Mouse (Mus musculus) stomach, embryonic 14.5 days (tissue): ENCODE measurements around the gene Zfp825. TPM values are rescaled to one million over a fixed set of nuclear protein-coding genes. Genes with fewer than 3 reads are reported as not detected.
"Not testable (repeated sequence)": the region's sequence is repeated elsewhere in the genome, so short reads cannot be mapped to it uniquely, and the experiment has no call there.

Experiments used
- ATAC-seq: fragments of 200-750 bp; cut with Nextera tagmentation; 2 replicates; pipeline ENCODE4 v1.8.0; 2017; ENCODE audit warnings: low read depth, moderate TSS enrichment; ENCODE audit not compliant: insufficient number of reproducible peaks, insufficient read depth, low FRiP score
- H3K27ac ChIP-seq: fragments of 300-500 bp; sonication (generic); 2 replicates; pipeline ENCODE4 v1.5.1; 2014; ENCODE audit warnings: mild to moderate bottlenecking, low read length, moderate library complexity, mixed read lengths
- H3K27me3 ChIP-seq: fragments of 300-500 bp; sonication (generic); 2 replicates; pipeline ENCODE4 v1.6.1; 2014; ENCODE audit warnings: low read length, control low read depth, mixed read lengths; ENCODE audit not compliant: control insufficient read depth, insufficient read depth
- H3K36me3 ChIP-seq: fragments of 300-500 bp; sonication (generic); 2 replicates; pipeline ENCODE4 v1.6.1; 2014; ENCODE audit warnings: mild to moderate bottlenecking, control low read depth, low read length, moderate library complexity, mixed read lengths; ENCODE audit not compliant: control insufficient read depth, insufficient read depth
- H3K4me1 ChIP-seq: fragments of 300-500 bp; sonication (generic); 2 replicates; pipeline ENCODE4 v1.6.1; 2014; ENCODE audit warnings: low read length, control low read depth, mixed read lengths; ENCODE audit not compliant: control insufficient read depth, insufficient read depth
- H3K4me2 ChIP-seq: fragments of 300-500 bp; sonication (generic); replicated peaks from 2 replicates; pipeline ENCODE4 v1.6.1; 2014; ENCODE audit warnings: low read depth, low read length, control low read depth
- H3K4me3 ChIP-seq: fragments of 300-500 bp; sonication (generic); 2 replicates; pipeline ENCODE4 v1.5.1; 2014; ENCODE audit warnings: low read depth, low read length, control low read depth
- H3K9ac ChIP-seq: fragments of 300-500 bp; sonication (generic); replicated peaks from 2 replicates; pipeline ENCODE4 v1.6.1; 2014; ENCODE audit warnings: low read depth, mild to moderate bottlenecking, control low read depth, low read length, moderate library complexity, mixed read lengths
- H3K9me3 ChIP-seq: fragments of 300-500 bp; sonication (generic); 2 replicates; pipeline ENCODE4 v1.6.1; 2016; ENCODE audit warnings: low read depth, low read length, control low read depth; ENCODE audit not compliant: control insufficient read depth
- WGBS: fragments of 180-500 bp; shearing (Covaris S2); extraction: QIAGEN DNeasy Blood & Tissue Kit; methylation state at CpG from one replicate; pipeline ENCODE4 v1.1.7; 2014; 5-methylcytosine and 5-hydroxymethylcytosine counted together
- polyA plus RNA-seq: library from polyadenylated mRNA; unstranded; fragments of >200 nt; fragmentation: Nextera tagmentation; extraction: Ambion mirVana; gene quantifications from 2 replicates; pipeline ENCODE4 v1.2.1, GENCODE M21; 2014

The Zfp825 gene
- 22.2 and 22.7 TPM in 2 replicates for polyA plus RNA-seq

GRCm38 (mm10) chr13:74493911-74494679, at the start of gene Zfp825:
Gene Zfp825, minus strand, starts transcription at chr13:74493992.
- Histone ChIP-seq H3K4me3 (peak within 1 kb of the TSS; percentile 63), H3K4me2 (peak within 1 kb of the TSS; percentile 73), H3K36me3 (no peaks in the 10 kb centered on the region), H3K27me3 (no peaks in the 10 kb centered on the region), H3K9me3 (no peaks in the 10 kb centered on the region), H3K9ac (peak within 1 kb of the TSS; percentile 40), H3K4me1 (no peaks in the 10 kb centered on the region), H3K27ac (peak within 1 kb of the TSS; percentile 81)
- peak; percentile 97 for ATAC-seq
- under 1% methylated on average over 23 of the region's 23 CpGs for WGBS

- H3K27me3 ChIP-seq, H3K4me3 ChIP-seq, H3K4me2 ChIP-seq, H3K36me3 ChIP-seq, H3K9ac ChIP-seq, ATAC-seq, H3K9me3 ChIP-seq, H3K4me1 ChIP-seq, H3K27ac ChIP-seq: not testable (repeated sequence)
- WGBS = 88% methylated on average over 3 of the region's 3 CpGs
Measured at GRCm38 (mm10) chr13:74535418-74535817, 41.6 kb upstream of the Zfp825 start.

- not testable (repeated sequence) for H3K4me1 ChIP-seq, H3K27ac ChIP-seq, H3K4me2 ChIP-seq, ATAC-seq, H3K4me3 ChIP-seq, H3K9ac ChIP-seq, H3K27me3 ChIP-seq, H3K9me3 ChIP-seq, H3K36me3 ChIP-seq
- 17% methylated on average over 3 of the region's 3 CpGs for WGBS
Measured at GRCm38 (mm10) chr13:74534864-74535263, 41.1 kb upstream of the Zfp825 start.

GRCm38 (mm10) chr13:74534096-74534495, 40.3 kb upstream of the Zfp825 start:
- ATAC-seq = no peak
- no peaks in the 10 kb centered on the region for H3K27me3 ChIP-seq
- WGBS = 92% methylated on average over 15 of the region's 15 CpGs

GRCm38 (mm10) chr13:74531251-74531650, 37.5 kb upstream of the Zfp825 start:
- H3K36me3 ChIP-seq, ATAC-seq, H3K27ac ChIP-seq, H3K4me1 ChIP-seq, H3K9me3 ChIP-seq, H3K27me3 ChIP-seq, H3K9ac ChIP-seq, H3K4me3 ChIP-seq, H3K4me2 ChIP-seq: not testable (repeated sequence)
- WGBS = 17% methylated on average over 1 of the region's 1 CpGs

More at GRCm38 (mm10) chr13:74534096-74534495, 40.3 kb upstream of the Zfp825 start:
- Histone ChIP-seq H3K4me2 (no peak overlapping the region), H3K9ac (no peak overlapping the region), H3K36me3 (no peaks in the 10 kb centered on the region), H3K9me3 (peaks cover 5% of the 10 kb centered on the region), H3K4me1 (no peaks in the 10 kb centered on the region), H3K27ac (no peak overlapping the region), H3K4me3 (no peak overlapping the region)

- H3K36me3 ChIP-seq, H3K27me3 ChIP-seq, H3K4me2 ChIP-seq, H3K4me1 ChIP-seq, H3K27ac ChIP-seq, H3K9me3 ChIP-seq, H3K9ac ChIP-seq, H3K4me3 ChIP-seq: not testable (repeated sequence)
- 42% methylated on average over 1 of the region's 1 CpGs for WGBS
- ATAC-seq = peak; percentile 49; the same call in 1 of the 2 replicates
Measured at GRCm38 (mm10) chr13:74529372-74529715, 35.6 kb upstream of the Zfp825 start.

GRCm38 (mm10) chr13:74528519-74529371, 35.0 kb upstream of the Zfp825 start:
- not testable (repeated sequence) for H3K4me3 ChIP-seq, H3K9me3 ChIP-seq, H3K4me1 ChIP-seq, H3K9ac ChIP-seq, H3K36me3 ChIP-seq, H3K27me3 ChIP-seq, H3K4me2 ChIP-seq, H3K27ac ChIP-seq
- peak; percentile 77; the same call in 1 of the 2 replicates for ATAC-seq

- 2% methylated on average over 15 of the region's 15 CpGs for WGBS
- no peaks in the 10 kb centered on the region for H3K36me3 ChIP-seq
- H3K4me3 ChIP-seq = peak overlapping the region; percentile 35
- peak overlapping the region; percentile 44 for H3K4me2 ChIP-seq
- peak; percentile 98 for ATAC-seq
- H3K27ac ChIP-seq = peak overlapping the region; percentile 69
- no peaks in the 10 kb centered on the region for H3K9me3 ChIP-seq
- H3K27me3 ChIP-seq = no peaks in the 10 kb centered on the region
- 0 out of 2 replicates have a peak overlapping the region, but pooled peaks have one; percentile 14 for H3K9ac ChIP-seq
- H3K4me1 ChIP-seq = no peaks in the 10 kb centered on the region
Measured at GRCm38 (mm10) chr13:74522481-74523237, 28.9 kb upstream of the Zfp825 start.
